Mouse (Mus musculus) layer of hippocampus, postnatal 36 days (tissue): ENCODE measurements at regions not wholly inside any gene's neighbourhood (a gene's known extent, or its start where the extent isn't known, plus 50 kb on each side); places are given as distances from the start of the nearest gene placed in this dataset.
A peak's percentile ranks its signal among the peaks of the same experiment; 100 is the strongest.

Source experiments
- DNase-seq, 2 experiments: peaks; one replicate each; pipeline ENCODE4 v3.0.0; 2022

DNA sequence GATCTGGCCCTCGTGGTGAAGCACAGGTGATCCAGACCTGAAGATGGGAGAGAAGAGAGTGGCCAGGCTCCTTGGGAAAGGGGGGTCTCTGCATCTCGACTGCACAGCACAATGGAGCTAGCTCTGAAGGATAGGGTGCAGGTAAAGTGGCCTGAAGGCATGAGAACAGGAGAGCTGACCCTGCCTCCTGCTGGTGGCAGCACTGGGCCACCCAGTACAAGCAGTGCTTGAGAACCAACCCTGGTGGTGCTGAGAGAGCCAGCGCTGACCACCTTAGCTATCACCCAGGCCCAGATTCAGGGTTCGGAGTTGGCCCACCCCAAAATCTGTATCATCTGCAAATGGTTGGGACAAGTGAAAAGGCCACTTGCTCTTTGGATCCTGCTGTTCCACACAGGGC is 66.2 kb downstream of the A730009L09Rik start:
- no peak for DNase-seq

GRCm38 (mm10) chr16:84583323-84583722 is 68.4 kb downstream of the A730009L09Rik start:
- DNase-seq, result no peak

DNA sequence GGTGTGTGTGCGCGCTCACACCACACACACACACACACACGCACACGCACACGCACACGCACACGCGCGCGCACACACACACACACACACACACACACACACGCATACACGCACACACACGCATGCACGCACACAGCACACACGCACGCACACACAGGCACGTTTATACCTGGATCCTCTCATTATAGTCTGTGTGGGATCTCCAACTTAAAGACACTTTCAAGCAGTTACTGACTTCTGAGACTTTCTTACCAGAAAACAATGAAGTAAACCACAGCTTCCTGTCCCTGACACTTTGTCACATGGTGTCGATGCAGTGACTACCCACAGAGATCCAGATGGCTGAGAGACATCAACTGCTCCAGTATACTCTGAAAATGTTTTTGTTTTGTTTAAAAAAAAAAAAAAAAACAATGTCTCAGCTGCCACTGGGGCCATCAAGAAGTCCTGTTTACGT is 68.9 kb downstream of the A730009L09Rik start:
- DNase-seq, result no peak

DNA sequence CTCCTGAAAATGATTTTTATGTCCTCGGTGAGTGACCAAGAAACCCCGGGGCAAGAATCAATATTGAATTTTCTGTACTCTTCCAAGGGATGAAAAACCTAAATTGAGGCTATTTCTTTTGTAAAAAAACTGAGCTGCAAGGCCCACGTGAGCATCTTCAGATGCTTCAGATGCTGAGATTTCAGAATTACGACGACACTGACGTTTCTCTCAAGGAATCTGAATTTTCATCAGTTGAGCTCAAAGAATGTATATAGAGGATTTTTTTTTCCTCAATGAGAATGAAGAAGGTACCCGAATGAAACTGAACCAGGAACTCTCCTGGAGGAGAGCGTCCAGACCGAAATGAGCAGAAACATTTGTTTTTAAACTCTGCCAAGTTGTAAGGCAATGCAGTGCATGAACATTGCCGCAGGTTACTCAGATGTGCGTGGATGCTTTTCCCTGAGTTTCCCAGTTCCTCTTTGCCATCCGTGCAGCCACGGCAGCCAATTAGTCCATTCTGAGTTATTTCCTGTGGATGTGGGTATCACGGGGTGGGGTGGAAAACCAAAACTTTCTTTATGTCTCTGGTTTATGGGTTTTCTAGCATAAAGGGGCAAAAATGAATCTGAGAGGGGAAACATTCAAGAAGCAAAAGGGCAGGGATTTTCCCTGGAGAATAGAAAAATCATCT is 69.9 kb downstream of the A730009L09Rik start:
- DNase-seq, result no peak

- no peak for DNase-seq
These were observed 78.1 kb downstream of the A730009L09Rik start for GRCm38 (mm10) chr16:84592978-84593377.

GRCm38 (mm10) chr16:84602969-84603368 is 88.0 kb downstream of the A730009L09Rik start:
- no peak for DNase-seq

GRCm38 (mm10) chr16:84603465-84604205 is 88.7 kb downstream of the A730009L09Rik start:
- no peak for DNase-seq

GRCm38 (mm10) chr16:84604272-84604975 is 89.5 kb downstream of the A730009L09Rik start:
- peak in 1 of 2 experiments; percentile 6 for DNase-seq

- DNase-seq, result no peak
These were observed 91.3 kb downstream of the A730009L09Rik start for GRCm38 (mm10) chr16:84606010-84606803.

DNA sequence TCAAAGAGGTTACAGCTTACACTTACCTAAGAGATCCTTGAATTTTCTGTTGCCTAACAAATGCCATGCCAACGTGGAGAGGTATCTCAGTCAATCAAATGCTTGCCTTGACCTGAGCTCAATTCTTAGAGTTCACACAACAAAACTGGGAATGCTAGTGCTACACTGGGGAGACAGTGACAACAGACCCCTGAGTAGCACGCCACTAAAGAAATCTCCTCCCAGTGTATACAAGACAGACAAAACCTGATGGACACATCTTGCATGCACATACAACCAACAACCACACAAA is 91.8 kb downstream of the A730009L09Rik start:
- DNase-seq, result no peak

- DNase-seq, result no peak
These were observed 92.6 kb downstream of the A730009L09Rik start for GRCm38 (mm10) chr16:84607503-84607902.

DNA sequence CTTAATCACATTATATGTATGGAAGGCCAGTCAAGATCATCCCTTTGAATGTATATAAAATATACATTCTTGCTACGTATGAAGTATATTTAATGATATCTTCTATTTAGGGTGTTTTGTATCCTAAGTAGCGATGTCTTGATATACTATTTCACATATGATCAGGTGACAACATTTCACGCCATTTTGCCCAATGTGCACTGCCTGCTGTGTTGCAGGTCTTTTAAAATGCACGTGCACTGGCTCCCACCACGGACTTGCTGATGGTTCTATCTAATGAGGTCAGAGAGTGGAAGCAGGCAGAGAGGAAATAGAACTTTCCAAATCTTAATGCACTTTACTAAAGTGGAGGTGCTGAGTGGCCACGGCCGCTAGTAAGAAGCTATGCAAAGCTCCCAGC is 100.8 kb downstream of the A730009L09Rik start:
- no peak for DNase-seq

GRCm38 (mm10) chr16:84616132-84616531 is 101.2 kb downstream of the A730009L09Rik start:
- DNase-seq, result no peak

DNA sequence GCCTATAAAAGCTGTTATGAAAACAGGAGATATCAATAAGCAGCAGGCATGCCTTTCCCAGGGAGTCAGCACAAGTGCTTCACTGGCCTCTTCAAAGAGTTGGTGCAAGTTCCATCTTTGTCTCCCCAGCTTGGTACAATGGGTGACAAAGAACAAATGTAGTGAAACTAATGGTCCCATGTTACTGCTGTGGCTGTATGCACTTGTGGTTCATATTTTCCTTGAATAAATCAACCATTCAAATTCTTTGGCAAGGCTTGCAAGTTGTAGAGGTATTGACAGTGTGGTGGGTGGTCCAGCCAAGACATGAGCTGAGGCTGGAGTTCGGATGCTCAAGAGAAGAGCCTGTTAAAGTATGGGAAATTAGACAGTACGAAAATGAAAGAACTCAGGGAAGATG is 103.5 kb downstream of the A730009L09Rik start:
- DNase-seq, result no peak

GRCm38 (mm10) chr16:84619876-84620275 is 105.0 kb downstream of the A730009L09Rik start:
- no peak for DNase-seq

DNA sequence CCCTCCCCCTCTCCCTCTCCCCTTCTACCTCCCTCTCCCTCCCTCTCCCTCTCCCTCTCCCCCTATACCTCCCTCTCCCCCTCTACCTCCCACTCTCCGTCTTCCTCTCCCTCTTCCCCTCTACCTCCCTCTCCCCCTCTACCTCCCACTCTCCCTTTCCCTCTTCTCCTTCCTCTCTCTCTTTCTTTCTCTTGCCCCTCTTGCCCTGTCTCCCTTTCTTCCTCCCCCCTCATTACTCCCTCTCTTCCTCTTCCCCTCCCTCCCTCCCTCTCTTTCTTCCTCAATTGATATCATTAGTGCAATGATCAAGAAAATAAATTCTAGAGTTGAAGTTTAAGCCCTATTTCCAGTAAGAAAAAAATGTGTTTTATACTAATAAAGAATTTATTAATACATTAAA is 105.9 kb downstream of the A730009L09Rik start:
- no peak for DNase-seq

- peak in 1 of 2 experiments; percentile 6 for DNase-seq
These were observed 106.5 kb downstream of the A730009L09Rik start for GRCm38 (mm10) chr16:84621300-84622031.

DNA sequence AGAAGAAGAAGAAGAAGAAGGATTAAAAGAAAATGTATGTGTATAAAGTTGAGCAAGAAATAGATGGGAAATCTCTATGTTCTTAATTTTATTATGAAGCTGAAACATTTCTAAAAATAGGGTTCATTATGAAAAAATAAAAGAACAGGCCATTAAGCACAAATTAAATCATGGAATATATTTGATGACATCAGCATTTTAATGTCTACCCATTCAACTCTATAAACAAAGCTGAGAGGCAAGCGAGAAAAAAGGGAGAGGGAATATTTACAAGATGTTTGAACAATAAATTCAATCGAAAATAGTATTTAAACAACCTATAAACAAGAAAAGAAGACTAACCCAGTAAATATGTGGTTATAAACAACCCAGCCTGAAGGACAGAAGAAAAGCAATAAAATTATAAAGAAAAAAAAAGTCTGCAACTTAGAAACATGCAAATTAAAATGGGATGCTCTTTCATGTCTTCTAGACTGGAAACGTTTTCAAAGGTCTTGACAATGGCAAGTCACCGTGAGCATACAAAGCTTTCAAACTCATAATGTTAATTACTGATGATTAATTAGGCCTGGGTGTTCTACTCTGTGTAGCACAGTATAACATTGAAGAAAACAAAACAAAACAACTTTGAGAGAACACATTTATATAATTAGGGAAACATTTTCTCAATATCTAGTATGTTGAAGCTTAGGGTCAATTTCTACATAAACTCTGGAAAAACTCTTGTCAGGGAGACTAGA is 108.6 kb downstream of the A730009L09Rik start:
- DNase-seq, result no peak

- DNase-seq, result no peak
These were observed 109.7 kb downstream of the A730009L09Rik start for GRCm38 (mm10) chr16:84624443-84625109.

GRCm38 (mm10) chr16:84625110-84625722 is 110.3 kb downstream of the A730009L09Rik start:
- no peak for DNase-seq
